Mouse (Mus musculus) hindbrain, postnatal 0 days (tissue): Measurements from ENCODE around the gene Olfr155. TPM values are rescaled to one million over a fixed set of nuclear protein-coding genes. Genes with fewer than 3 reads are reported as not detected.

ENCODE experiments used
- ATAC-seq: fragments of 200-750 bp; cut with Nextera tagmentation; 2 replicates; pipeline ENCODE4 v1.8.0; 2017; ENCODE audit warnings: mild to moderate bottlenecking, moderate TSS enrichment, moderate library complexity
- DNase-seq: peaks from one replicate; pipeline ENCODE4 v3.0.0-alpha.2; 2015; ENCODE audit warnings: low spot score
- H3K27ac ChIP-seq: fragments of 300-500 bp; sonication (generic); 2 replicates; pipeline ENCODE4 v1.5.1; 2014; ENCODE audit warnings: mild to moderate bottlenecking
- H3K27me3 ChIP-seq: fragments of 300-500 bp; sonication (generic); 2 replicates; pipeline ENCODE4 v1.6.1; 2014; ENCODE audit warnings: low read length, mixed read lengths; ENCODE audit not compliant: insufficient read depth
- H3K36me3 ChIP-seq: fragments of 300-500 bp; sonication (generic); 2 replicates; pipeline ENCODE4 v1.6.1; 2014; ENCODE audit warnings: low read length, mixed read lengths; ENCODE audit not compliant: insufficient read depth
- H3K4me1 ChIP-seq: fragments of 300-500 bp; sonication (generic); 2 replicates; pipeline ENCODE4 v1.6.1; 2014; ENCODE audit warnings: antibody characterized with exemption, low read length, mixed read lengths; ENCODE audit not compliant: insufficient read depth
- H3K4me2 ChIP-seq: fragments of 300-500 bp; sonication (generic); 2 replicates; pipeline ENCODE4 v1.6.1; 2014; ENCODE audit warnings: low read depth, mild to moderate bottlenecking, low read length, moderate library complexity, mixed read lengths
- H3K4me3 ChIP-seq: fragments of 300-500 bp; sonication (generic); 2 replicates; pipeline ENCODE4 v1.5.1; 2014; ENCODE audit warnings: low read length
- H3K9ac ChIP-seq: fragments of 300-500 bp; sonication (generic); replicated peaks from 2 replicates; pipeline ENCODE4 v1.6.1; 2014; ENCODE audit warnings: mild to moderate bottlenecking, low read length, moderate library complexity, mixed read lengths
- H3K9me3 ChIP-seq: fragments of 300-500 bp; sonication (generic); 2 replicates; pipeline ENCODE4 v1.6.1; 2016; ENCODE audit warnings: low read length, mixed read lengths
- CTCF ChIP-seq: IDR thresholded peaks from 2 replicates; pipeline ENCODE4 v1.5.1; 2016; ENCODE audit warnings: antibody characterized with exemption, control low read depth, low read depth
- WGBS: fragments of 180-500 bp; shearing (Covaris S2); extraction: QIAGEN DNeasy Blood & Tissue Kit; methylation state at CpG from one replicate; pipeline ENCODE4 v1.1.7; 2014; 5-methylcytosine and 5-hydroxymethylcytosine counted together
- polyA plus RNA-seq: library from polyadenylated mRNA; unstranded; fragments of >200 nt; fragmentation: Nextera tagmentation; extraction: Ambion mirVana; gene quantifications from 2 replicates; pipeline ENCODE4 v1.2.1, GENCODE M21; 2015
- total RNA-seq: library from RNA; depleted of rRNA; stranded (reverse); fragments of >200 nt; gene quantifications from 2 replicates; pipeline ENCODE4 v1.2.3, GENCODE M21; 2014

Olfr155 gene
- total and polyA plus RNA-seq, 2 experiments from 2014 or later, result not detected

DNA sequence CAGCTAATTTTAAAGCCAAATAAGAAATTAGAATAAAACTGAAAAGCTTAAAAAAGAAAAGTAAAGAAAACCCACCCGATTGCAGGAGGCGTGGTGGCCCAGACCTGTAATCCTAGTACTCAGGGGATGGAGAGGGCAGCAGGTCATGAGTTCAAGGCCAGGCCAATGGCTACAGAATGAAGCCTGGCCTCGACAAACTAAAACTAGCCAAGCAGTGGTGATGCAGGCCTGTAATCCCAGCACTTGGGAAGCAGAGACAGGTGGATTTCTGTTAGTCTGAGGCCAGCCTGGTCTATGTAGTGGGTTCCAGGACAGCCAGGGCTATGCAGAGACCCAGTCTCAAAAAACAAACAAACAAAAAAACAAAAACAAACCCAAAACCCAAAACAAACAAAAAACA, 13.0 kb upstream of the Olfr155 start:
- ATAC-seq, result no peak
- Histone ChIP-seq H3K4me2 (no peak overlapping the region), H3K9me3 (no peaks in the 10 kb centered on the region), H3K27ac (no peak overlapping the region), H3K36me3 (no peaks in the 10 kb centered on the region), H3K27me3 (no peaks in the 10 kb centered on the region), H3K9ac (no peak overlapping the region), H3K4me3 (no peak overlapping the region), H3K4me1 (no peaks in the 10 kb centered on the region)
- no peak for TF ChIP-seq CTCF
- DNase-seq, result no peak
- 80% methylated on average over 3 of the region's 3 CpGs for WGBS

DNA sequence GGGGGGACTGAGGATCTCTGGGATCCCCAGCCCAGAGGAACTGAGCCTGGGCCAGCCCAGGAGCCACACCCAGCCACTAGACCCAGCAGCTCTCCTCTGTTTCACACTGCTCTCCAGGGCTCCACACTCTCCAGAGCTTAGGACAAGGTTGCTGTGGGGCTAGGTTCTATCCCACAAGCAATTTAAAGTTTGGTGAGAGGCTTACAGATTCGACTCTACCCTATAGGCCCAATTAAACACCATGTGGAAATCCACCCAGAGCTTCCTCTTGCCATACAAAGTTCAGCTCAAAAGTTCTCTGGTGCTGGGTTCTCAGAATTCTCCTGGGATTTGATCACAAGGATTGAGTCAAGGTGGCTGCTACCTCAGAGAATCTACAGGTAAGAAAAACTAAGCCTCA, 11.3 kb upstream of the Olfr155 start, which contains the start of gene Olfr157:
Gene Olfr157 (minus strand): TSS at position 101 of the 400 bp plus-strand sequence.
- Histone ChIP-seq H3K4me3 (no peak within 1 kb of the TSS), H3K36me3 (no peaks in the 10 kb centered on the region), H3K4me1 (no peaks in the 10 kb centered on the region), H3K9me3 (no peaks in the 10 kb centered on the region), H3K27me3 (no peaks in the 10 kb centered on the region), H3K4me2 (no peak within 1 kb of the TSS), H3K9ac (no peak within 1 kb of the TSS), H3K27ac (no peak within 1 kb of the TSS)
- no peak for TF ChIP-seq CTCF
- 65% methylated on average over 1 of the region's 1 CpGs for WGBS
- ATAC-seq (no peak), DNase-seq (no peak)

DNA sequence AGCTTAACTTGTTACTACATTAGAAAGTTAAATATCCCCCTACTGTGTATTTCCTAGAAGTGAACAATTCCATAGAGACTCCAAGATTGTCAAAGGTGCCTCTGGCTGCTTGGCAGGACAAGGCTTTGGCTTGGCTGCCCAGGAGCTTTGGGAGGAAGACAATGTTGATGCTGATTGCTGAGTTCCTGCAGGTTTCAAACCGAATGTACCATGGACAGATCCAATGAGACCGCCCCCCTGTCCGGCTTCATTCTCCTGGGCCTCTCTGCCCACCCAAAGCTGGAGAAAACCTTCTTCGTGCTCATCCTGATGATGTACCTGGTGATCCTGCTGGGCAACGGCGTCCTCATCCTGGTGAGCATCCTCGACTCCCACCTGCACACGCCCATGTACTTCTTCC, 2.7 kb downstream of the Olfr155 start:
- TF ChIP-seq CTCF, result no peak
- WGBS, result 86% methylated on average over 8 of the region's 8 CpGs

DNA sequence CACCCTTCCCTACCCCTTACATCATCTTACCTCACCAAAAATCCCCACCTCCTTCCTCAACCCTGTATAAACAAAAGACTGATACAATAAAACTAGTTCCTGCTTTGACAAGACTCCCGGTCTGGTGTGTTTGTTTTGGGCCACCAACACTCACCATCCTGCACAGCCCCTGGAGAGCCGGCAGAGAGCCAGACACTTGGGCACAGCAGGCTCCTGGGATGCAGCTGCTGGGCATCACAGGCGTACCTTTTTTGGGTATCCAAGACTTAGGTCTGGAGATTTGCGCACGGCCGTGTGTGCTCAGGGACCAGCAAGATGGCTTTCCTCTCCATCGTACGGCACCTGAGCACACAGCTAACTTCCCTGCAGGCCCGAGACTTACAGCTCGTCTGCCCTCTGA, 8.5 kb downstream of the Olfr155 start:
- Histone ChIP-seq H3K36me3 (no peaks in the 10 kb centered on the region), H3K9me3 (no peaks in the 10 kb centered on the region), H3K27me3 (no peaks in the 10 kb centered on the region), H3K9ac (no peak overlapping the region), H3K4me1 (no peaks in the 10 kb centered on the region), H3K4me2 (no peak overlapping the region), H3K27ac (no peak overlapping the region), H3K4me3 (no peak overlapping the region)
- ATAC-seq, result no peak
- DNase-seq, result no peak
- 72% methylated on average over 10 of the region's 10 CpGs for WGBS
- no peak for TF ChIP-seq CTCF

More for the DNA sequence above, 2.7 kb downstream of the Olfr155 start:
- no peak overlapping the region for H3K27ac ChIP-seq
- no peaks in the 10 kb centered on the region for H3K27me3 ChIP-seq
- no peaks in the 10 kb centered on the region for H3K9me3 ChIP-seq
- H3K4me1 ChIP-seq, result no peaks in the 10 kb centered on the region
- no peak overlapping the region for H3K9ac ChIP-seq
- H3K4me2 ChIP-seq, result no peak overlapping the region
- ATAC-seq (no peak), DNase-seq (no peak)
- no peaks in the 10 kb centered on the region for H3K36me3 ChIP-seq
- H3K4me3 ChIP-seq, result no peak overlapping the region

DNA sequence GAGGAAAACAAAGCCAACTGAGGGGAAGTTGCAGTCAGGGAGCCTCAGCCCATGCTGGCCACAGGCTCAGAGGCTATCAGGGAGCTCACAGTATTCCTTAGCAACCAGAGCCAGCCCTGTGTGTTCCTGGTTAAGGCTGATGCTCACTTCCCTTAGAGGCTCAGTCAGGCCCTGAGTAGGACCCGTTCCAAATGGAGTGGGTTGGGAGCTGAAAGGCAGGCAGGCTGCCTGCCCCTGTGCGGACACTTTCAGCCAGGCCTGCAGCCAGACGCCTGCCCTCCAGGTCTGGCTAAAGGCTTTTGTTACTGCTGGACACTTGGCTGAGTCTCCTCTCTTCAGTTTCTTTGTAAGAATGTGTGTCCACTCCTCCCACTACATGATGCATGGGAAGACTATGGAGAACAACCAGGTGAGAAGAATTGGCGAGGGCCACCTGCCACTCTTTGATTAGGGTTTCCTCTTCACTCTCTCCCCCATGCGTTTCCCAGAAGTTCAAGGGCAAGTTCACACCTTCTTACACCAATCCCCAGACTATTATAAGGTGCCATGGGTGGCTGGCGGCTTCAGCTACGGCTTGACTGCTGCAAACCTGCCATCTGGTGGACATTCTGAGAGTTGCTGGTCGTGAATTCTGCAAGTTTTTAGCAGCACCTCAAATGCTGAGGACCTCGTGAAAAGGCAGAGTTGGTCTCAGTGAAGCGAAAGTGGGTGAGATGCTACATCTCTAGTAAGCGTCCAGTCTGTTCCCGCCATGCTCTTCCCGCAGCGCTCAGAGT, 9.6 kb downstream of the Olfr155 start:
- H3K27me3 ChIP-seq, result no peaks in the 10 kb centered on the region
- H3K27ac ChIP-seq, result no peak overlapping the region
- no peak overlapping the region for H3K4me3 ChIP-seq
- no peak overlapping the region for H3K4me2 ChIP-seq
- peak; percentile 77; the same call in 1 of the 2 replicates for ATAC-seq
- no peak overlapping the region for H3K9ac ChIP-seq
- WGBS, result 12% methylated on average over 14 of the region's 14 CpGs
- TF ChIP-seq CTCF, result peak; percentile 94
- H3K9me3 ChIP-seq, result no peaks in the 10 kb centered on the region
- H3K36me3 ChIP-seq, result no peaks in the 10 kb centered on the region
- peak; percentile 91 for DNase-seq
- no peaks in the 10 kb centered on the region for H3K4me1 ChIP-seq

DNA sequence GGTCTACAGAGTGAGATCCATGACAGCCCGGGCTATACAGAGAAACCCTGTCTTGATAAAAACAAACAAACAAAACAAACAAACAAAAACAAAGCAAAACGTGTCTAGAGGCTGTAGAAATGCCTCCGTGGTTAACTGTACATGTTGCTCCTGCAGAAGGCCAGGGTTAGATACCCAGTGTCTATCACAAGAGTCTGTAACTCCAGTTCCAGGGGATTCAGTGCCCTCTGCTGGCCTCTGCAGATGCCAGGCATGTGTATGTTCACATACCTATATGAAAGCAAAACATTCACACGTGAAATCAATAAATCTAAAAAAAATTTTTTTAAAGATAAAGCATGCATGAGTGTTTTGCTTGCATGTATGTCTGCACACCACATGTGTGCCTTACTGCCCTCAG, 11.9 kb downstream of the Olfr155 start:
- WGBS, result 67% methylated on average over 4 of the region's 4 CpGs
- H3K4me1 ChIP-seq, result no peaks in the 10 kb centered on the region
- ATAC-seq, result no peak
- H3K4me2 ChIP-seq, result no peak overlapping the region
- H3K9me3 ChIP-seq, result no peaks in the 10 kb centered on the region
- no peak overlapping the region for H3K27ac ChIP-seq
- no peaks in the 10 kb centered on the region for H3K36me3 ChIP-seq
- no peaks in the 10 kb centered on the region for H3K27me3 ChIP-seq
- no peak overlapping the region for H3K9ac ChIP-seq
- H3K4me3 ChIP-seq, result no peak overlapping the region
- no peak for DNase-seq
- TF ChIP-seq CTCF, result peak; percentile 35

DNA sequence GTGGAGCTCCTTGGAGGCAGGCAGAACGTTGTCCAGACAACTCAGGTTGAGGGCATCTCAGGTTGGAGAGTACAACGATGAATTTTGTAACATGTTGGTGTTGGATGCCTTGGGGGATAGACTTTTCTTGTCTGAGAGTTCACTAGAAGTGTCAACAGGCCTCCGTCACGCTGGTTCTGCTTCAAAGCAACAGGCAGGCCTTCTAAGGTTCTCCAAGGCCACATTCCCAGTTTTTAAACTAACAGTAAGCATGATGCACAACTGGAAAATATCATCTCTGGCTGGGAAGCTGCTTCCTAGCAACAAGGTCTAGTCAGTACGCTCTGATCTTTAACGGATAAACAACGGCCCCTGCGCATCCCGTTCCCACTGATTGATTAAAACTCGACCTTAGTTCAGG, 18.5 kb downstream of the Olfr155 start:
- TF ChIP-seq CTCF, result no peak
- peaks cover under 1% of the 10 kb centered on the region; the same call in 1 of the 2 replicates for H3K4me1 ChIP-seq
- no peak overlapping the region for H3K4me2 ChIP-seq
- no peaks in the 10 kb centered on the region for H3K36me3 ChIP-seq
- no peak overlapping the region for H3K27ac ChIP-seq
- WGBS, result 90% methylated on average over 10 of the region's 10 CpGs
- ATAC-seq (no peak), DNase-seq (no peak)
- no peak overlapping the region for H3K9ac ChIP-seq
- no peaks in the 10 kb centered on the region for H3K27me3 ChIP-seq
- H3K9me3 ChIP-seq, result no peaks in the 10 kb centered on the region
- H3K4me3 ChIP-seq, result no peak overlapping the region
